Mouse (Mus musculus) liver, postnatal 0 days (tissue): ENCODE measurements around the gene Zfp768.

Experiments used
- CTCF ChIP-seq: sonication (generic); IDR thresholded peaks from 2 replicates; pipeline ENCODE4 v1.5.1; 2016; ENCODE audit warnings: antibody characterized with exemption, low read depth
- EP300 ChIP-seq: IDR thresholded peaks from 2 replicates; pipeline ENCODE4 v1.6.1; 2016; ENCODE audit warnings: antibody characterized with exemption, low read depth, mild to moderate bottlenecking

- TF ChIP-seq EP300 (no peak), CTCF (no peak)
Measured at GRCm38 (mm10) chr7:127393944-127394333, 48.5 kb upstream of the Zfp768 start.
